Mouse (Mus musculus): ENCODE measurements around the gene Dnaaf2. TPM values are rescaled to one million over a fixed set of nuclear protein-coding genes. Genes with fewer than 3 reads are reported as not detected.
A peak's percentile ranks its signal among the peaks of the same experiment; 100 is the strongest.
"Not testable (repeated sequence)": the region's sequence is repeated elsewhere in the genome, so short reads cannot be mapped to it uniquely, and the experiment has no call there.

Gene Dnaaf2
- polyA plus RNA-seq, 1 experiment, result 22.3 TPM

DNA sequence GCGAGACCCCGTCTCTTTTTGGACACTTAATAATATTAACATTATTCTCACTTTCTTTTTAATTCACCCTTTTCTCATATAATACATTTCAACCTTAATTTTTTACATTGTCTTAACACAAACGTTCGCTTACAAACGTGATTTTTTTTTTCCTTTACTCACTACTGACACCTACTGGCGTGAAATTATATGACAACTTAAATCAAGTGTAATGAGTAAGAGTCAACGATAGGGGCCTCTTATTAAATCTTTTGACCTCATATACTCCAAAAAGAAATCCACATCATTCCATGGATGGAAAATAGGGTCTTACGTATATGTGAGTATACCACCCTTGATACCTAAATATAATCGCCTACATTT is 38.7 kb downstream of the Dnaaf2 start:
- Histone ChIP-seq H3K4me3 (ENCODE audit: control insufficient read depth, low read depth, low read length) (peak overlapping the region; percentile 95), H3K27ac (ENCODE audit: control insufficient read depth, insufficient read depth, low read depth, low read length) (no peak overlapping the region), H3K36me3 (ENCODE audit: control insufficient read depth, insufficient read depth, low read length) (0 out of 2 replicates have a peak, but pooled peaks cover 1% of the 10 kb centered on the region), H3K4me1 (ENCODE audit: control insufficient read depth, insufficient read depth, low read length) (peaks cover 3% of the 10 kb centered on the region; the same call in 1 of the 2 replicates), H3K27me3 (ENCODE audit: control insufficient read depth, insufficient read depth, low read length) (no peaks in the 10 kb centered on the region)
- TF ChIP-seq CTCF (IDR thresholded peaks at IDR 0.05; ENCODE audit: control insufficient read depth, insufficient read depth, insufficient replicate concordance, low read depth, low read length), result no peak
- TF ChIP-seq POLR2A (IDR thresholded peaks at IDR 0.05; ENCODE audit: control insufficient read depth, low read depth, low read length), result no peak

DNA sequence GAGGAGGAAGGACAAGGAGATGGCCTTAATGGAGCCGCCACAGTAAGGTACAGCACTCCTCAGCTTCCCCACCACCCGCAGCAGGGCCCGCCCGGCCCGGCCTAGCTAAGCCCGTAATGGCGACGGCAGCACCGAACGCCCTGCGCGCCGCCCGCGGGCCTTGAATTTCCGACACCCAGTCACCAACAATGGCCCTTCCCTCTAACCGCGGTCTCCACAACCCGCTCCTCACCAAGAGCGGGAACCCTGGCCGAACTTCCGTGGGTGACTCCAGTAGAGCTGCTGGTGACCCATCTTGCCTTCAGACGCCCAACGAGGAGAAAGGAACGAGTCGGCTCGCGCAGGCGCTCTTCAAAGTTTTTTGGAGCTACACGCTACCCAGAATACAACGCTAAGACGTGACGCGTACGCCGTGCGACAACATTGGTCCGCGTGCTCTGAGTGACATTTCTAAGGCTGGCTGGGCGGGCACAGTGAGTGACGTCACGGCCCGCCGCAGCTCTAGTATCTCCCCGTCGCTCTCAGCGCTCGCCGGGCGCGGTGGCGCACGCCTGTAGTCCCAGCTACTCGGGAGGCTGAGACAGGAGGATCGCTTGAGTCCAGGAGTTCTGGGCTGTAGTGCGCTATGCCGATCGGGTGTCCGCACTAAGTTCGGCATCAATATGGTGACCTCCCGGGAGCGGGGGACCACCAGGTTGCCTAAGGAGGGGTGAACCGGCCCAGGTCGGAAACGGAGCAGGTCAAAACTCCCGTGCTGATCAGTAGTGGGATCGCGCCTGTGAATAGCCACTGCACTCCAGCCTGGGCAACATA is 39.3 kb downstream of the Dnaaf2 start, which contains the start of gene Rps29:
Gene Rps29, minus strand, starts transcription at position 422 of the 813 bp plus-strand sequence.
- not testable (repeated sequence) for H3K36me3 ChIP-seq (ENCODE audit: control insufficient read depth, insufficient read depth, low read length); H3K4me1 ChIP-seq (ENCODE audit: control insufficient read depth, insufficient read depth, low read length); H3K27me3 ChIP-seq (ENCODE audit: control insufficient read depth, insufficient read depth, low read length)
- peak; percentile 86 for TF ChIP-seq POLR2A (IDR thresholded peaks at IDR 0.05; ENCODE audit: control insufficient read depth, low read depth, low read length)
- peak within 1 kb of the TSS; percentile 96 for H3K27ac ChIP-seq (ENCODE audit: control insufficient read depth, insufficient read depth, low read depth, low read length)
- peak within 1 kb of the TSS; percentile 95 for H3K4me3 ChIP-seq (ENCODE audit: control insufficient read depth, low read depth, low read length)

DNA sequence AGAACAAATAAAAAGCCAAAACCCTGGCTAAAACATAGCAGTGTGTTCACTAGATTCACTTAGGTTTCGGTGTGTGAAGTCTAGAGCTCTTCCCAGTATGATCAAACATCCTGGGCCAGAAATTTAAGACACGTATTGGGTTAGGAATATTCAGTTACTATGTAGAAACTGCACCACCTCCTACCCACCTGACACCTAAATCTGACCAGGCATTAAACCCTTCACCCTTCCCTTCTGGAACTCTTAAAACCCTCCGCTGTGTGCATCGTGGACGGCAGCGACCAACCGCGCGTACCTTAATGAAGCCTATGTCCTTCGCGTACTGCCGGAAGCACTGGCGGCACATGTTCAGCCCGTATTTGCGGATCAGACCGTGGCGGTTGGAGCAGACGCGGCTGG is 39.9 kb downstream of the Dnaaf2 start:
- H3K4me3 ChIP-seq (ENCODE audit: control insufficient read depth, low read depth, low read length), result peak overlapping the region; percentile 95
- H3K27ac ChIP-seq (ENCODE audit: control insufficient read depth, insufficient read depth, low read depth, low read length), result peak overlapping the region; percentile 96
- 0 out of 2 replicates have a peak, but pooled peaks cover 1% of the 10 kb centered on the region for H3K36me3 ChIP-seq (ENCODE audit: control insufficient read depth, insufficient read depth, low read length)
- TF ChIP-seq CTCF (IDR thresholded peaks at IDR 0.05; ENCODE audit: control insufficient read depth, insufficient read depth, insufficient replicate concordance, low read depth, low read length) (no peak), POLR2A (IDR thresholded peaks at IDR 0.05; ENCODE audit: control insufficient read depth, low read depth, low read length) (no peak)
- no peaks in the 10 kb centered on the region for H3K27me3 ChIP-seq (ENCODE audit: control insufficient read depth, insufficient read depth, low read length)
- peaks cover 3% of the 10 kb centered on the region; the same call in 1 of the 2 replicates for H3K4me1 ChIP-seq (ENCODE audit: control insufficient read depth, insufficient read depth, low read length)

DNA sequence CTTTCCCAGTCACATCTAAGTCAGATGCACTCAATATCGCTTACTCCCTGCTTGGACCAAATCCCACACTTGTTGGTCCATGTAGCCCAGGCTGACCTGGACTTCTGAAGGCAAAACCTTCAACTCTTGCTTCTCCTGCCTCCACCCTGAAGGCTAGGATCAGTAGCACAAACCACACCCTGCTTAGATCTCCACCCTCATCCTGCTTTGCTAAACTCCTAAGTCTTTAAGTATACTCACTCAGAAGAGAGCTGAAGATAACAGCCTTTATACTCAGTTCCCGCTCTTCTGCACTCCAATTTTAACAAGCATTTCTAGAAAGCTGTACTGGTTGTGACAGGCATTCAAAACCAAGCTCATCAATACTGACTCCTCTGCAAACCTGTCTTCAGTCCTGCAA is 41.1 kb downstream of the Dnaaf2 start:
- Histone ChIP-seq H3K36me3 (ENCODE audit: control insufficient read depth, insufficient read depth, low read length) (0 out of 2 replicates have a peak, but pooled peaks cover 1% of the 10 kb centered on the region), H3K4me3 (ENCODE audit: control insufficient read depth, low read depth, low read length) (no peak overlapping the region), H3K27ac (ENCODE audit: control insufficient read depth, insufficient read depth, low read depth, low read length) (no peak overlapping the region), H3K27me3 (ENCODE audit: control insufficient read depth, insufficient read depth, low read length) (no peaks in the 10 kb centered on the region), H3K4me1 (ENCODE audit: control insufficient read depth, insufficient read depth, low read length) (peaks cover 3% of the 10 kb centered on the region; the same call in 1 of the 2 replicates)
- TF ChIP-seq POLR2A (IDR thresholded peaks at IDR 0.05; ENCODE audit: control insufficient read depth, low read depth, low read length) (no peak), CTCF (IDR thresholded peaks at IDR 0.05; ENCODE audit: control insufficient read depth, insufficient read depth, insufficient replicate concordance, low read depth, low read length) (no peak)

DNA sequence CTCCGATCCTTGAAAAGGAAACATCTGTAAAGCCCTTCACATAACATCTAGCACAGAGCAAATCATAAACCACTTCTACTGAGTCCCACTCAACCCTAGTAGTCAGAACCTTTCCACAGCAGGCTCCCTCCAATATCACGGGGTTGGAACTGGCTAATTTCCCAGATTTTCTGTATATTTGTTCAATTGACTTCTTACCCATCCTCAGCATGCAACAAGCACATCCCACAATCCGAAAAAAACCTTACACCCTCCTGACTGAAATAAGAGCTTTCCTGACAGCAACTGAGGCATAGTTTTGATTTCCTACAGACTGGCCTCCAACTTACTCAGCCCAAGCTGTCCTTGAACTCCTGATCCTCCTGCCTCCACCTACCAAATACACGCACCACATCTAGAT is 41.8 kb downstream of the Dnaaf2 start:
- no peaks in the 10 kb centered on the region for H3K27me3 ChIP-seq (ENCODE audit: control insufficient read depth, insufficient read depth, low read length)
- H3K4me1 ChIP-seq (ENCODE audit: control insufficient read depth, insufficient read depth, low read length), result peaks cover 3% of the 10 kb centered on the region; the same call in 1 of the 2 replicates
- no peak overlapping the region for H3K27ac ChIP-seq (ENCODE audit: control insufficient read depth, insufficient read depth, low read depth, low read length)
- TF ChIP-seq POLR2A (IDR thresholded peaks at IDR 0.05; ENCODE audit: control insufficient read depth, low read depth, low read length) (no peak), CTCF (IDR thresholded peaks at IDR 0.05; ENCODE audit: control insufficient read depth, insufficient read depth, insufficient replicate concordance, low read depth, low read length) (no peak)
- 0 out of 2 replicates have a peak, but pooled peaks cover 1% of the 10 kb centered on the region for H3K36me3 ChIP-seq (ENCODE audit: control insufficient read depth, insufficient read depth, low read length)
- H3K4me3 ChIP-seq (ENCODE audit: control insufficient read depth, low read depth, low read length), result no peak overlapping the region

DNA sequence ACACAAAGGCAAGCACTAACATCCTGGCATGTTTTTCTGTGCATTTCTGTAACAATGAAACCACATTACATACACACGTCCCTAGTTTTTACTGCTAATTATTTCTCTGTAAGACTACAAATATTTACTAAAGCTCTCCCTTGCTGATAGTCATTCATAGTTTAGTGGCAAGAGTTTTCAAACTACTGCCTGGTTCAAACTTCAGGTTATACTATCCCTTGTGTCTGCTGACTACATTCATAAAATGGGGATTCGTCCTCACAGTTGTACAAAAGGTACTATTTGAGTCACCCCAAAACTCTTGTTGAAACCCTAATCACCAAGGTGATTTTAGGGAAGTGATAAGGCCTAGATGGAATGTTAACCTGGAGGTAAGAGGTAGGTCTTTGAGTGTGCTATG is 42.3 kb downstream of the Dnaaf2 start:
- H3K4me3 ChIP-seq (ENCODE audit: control insufficient read depth, low read depth, low read length), result no peak overlapping the region
- H3K27ac ChIP-seq (ENCODE audit: control insufficient read depth, insufficient read depth, low read depth, low read length), result no peak overlapping the region
- H3K27me3 ChIP-seq (ENCODE audit: control insufficient read depth, insufficient read depth, low read length), result no peaks in the 10 kb centered on the region
- TF ChIP-seq CTCF (IDR thresholded peaks at IDR 0.05; ENCODE audit: control insufficient read depth, insufficient read depth, insufficient replicate concordance, low read depth, low read length) (no peak), POLR2A (IDR thresholded peaks at IDR 0.05; ENCODE audit: control insufficient read depth, low read depth, low read length) (no peak)
- peaks cover 3% of the 10 kb centered on the region; the same call in 1 of the 2 replicates for H3K4me1 ChIP-seq (ENCODE audit: control insufficient read depth, insufficient read depth, low read length)
- H3K36me3 ChIP-seq (ENCODE audit: control insufficient read depth, insufficient read depth, low read length), result 0 out of 2 replicates have a peak, but pooled peaks cover 1% of the 10 kb centered on the region

DNA sequence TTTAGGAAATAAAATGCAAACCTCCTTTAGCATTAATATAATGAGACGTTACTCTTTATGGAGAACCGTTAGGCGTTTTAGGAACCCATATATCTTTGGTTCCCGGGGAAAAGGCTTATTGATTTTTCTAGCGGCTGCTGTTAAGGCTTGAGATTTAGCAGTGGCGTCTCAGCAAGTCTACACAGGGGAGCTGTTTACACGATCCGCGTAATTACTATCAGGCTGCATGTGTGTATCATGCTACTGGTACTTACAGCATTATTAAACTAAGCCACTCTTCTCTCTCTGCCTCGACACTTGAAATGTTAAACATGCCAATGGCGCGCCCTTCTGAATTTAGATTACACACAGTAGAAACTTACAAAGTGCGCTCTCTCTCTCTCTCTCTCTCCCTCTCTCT is 48.2 kb downstream of the Dnaaf2 start:
- H3K4me1 ChIP-seq (ENCODE audit: control insufficient read depth, insufficient read depth, low read length), result no peaks in the 10 kb centered on the region
- TF ChIP-seq POLR2A (IDR thresholded peaks at IDR 0.05; ENCODE audit: control insufficient read depth, low read depth, low read length) (no peak), CTCF (IDR thresholded peaks at IDR 0.05; ENCODE audit: control insufficient read depth, insufficient read depth, insufficient replicate concordance, low read depth, low read length) (no peak)
- H3K27me3 ChIP-seq (ENCODE audit: control insufficient read depth, insufficient read depth, low read length), result no peaks in the 10 kb centered on the region
- no peaks in the 10 kb centered on the region for H3K36me3 ChIP-seq (ENCODE audit: control insufficient read depth, insufficient read depth, low read length)
- H3K4me3 ChIP-seq (ENCODE audit: control insufficient read depth, low read depth, low read length), result no peak overlapping the region
- H3K27ac ChIP-seq (ENCODE audit: control insufficient read depth, insufficient read depth, low read depth, low read length), result no peak overlapping the region

All from testis, adult 2 months (tissue).